Mouse (Mus musculus) kidney, embryonic 16.5 days (tissue): ENCODE measurements around the gene Gm20388. TPM values are rescaled to one million over a fixed set of nuclear protein-coding genes. Genes with fewer than 3 reads are reported as not detected.

Experiments
- ATAC-seq: fragments of 200-750 bp; cut with Nextera tagmentation; 2 replicates; pipeline ENCODE4 v1.8.0; 2017; ENCODE audit warnings: moderate TSS enrichment; ENCODE audit not compliant: low FRiP score, low TSS enrichment
- H3K27ac ChIP-seq: fragments of 300-500 bp; sonication (generic); 2 replicates; pipeline ENCODE4 v1.5.1; 2014; ENCODE audit warnings: low read length
- H3K27me3 ChIP-seq: fragments of 300-500 bp; sonication (generic); 2 replicates; pipeline ENCODE4 v1.6.1; 2014; ENCODE audit warnings: low read length, control low read depth, mixed read lengths; ENCODE audit not compliant: insufficient read depth
- H3K36me3 ChIP-seq: fragments of 300-500 bp; sonication (generic); 2 replicates; pipeline ENCODE4 v1.6.1; 2014; ENCODE audit warnings: low read length, control low read depth, mixed read lengths; ENCODE audit not compliant: insufficient read depth
- H3K4me1 ChIP-seq: fragments of 300-500 bp; sonication (generic); 2 replicates; pipeline ENCODE4 v1.6.1; 2014; ENCODE audit warnings: low read length, control low read depth, mixed read lengths; ENCODE audit not compliant: insufficient read depth
- H3K4me2 ChIP-seq: fragments of 300-500 bp; sonication (generic); replicated peaks from 2 replicates; pipeline ENCODE4 v1.6.1; 2014; ENCODE audit warnings: low read depth, low read length
- H3K4me3 ChIP-seq: fragments of 300-500 bp; sonication (generic); 2 replicates; pipeline ENCODE4 v1.5.1; 2014; ENCODE audit warnings: mild to moderate bottlenecking, low read length
- H3K9ac ChIP-seq: fragments of 300-500 bp; sonication (generic); replicated peaks from 2 replicates; pipeline ENCODE4 v1.6.1; 2014; ENCODE audit warnings: low read length
- H3K9me3 ChIP-seq: fragments of 300-500 bp; sonication (generic); 2 replicates; pipeline ENCODE4 v1.6.1; 2016; ENCODE audit warnings: low read length, control low read depth
- WGBS: fragments of 180-500 bp; shearing (Covaris S2); extraction: QIAGEN DNeasy Blood & Tissue Kit; methylation state at CpG from one replicate; pipeline ENCODE4 v1.1.7; 2014; 5-methylcytosine and 5-hydroxymethylcytosine counted together
- polyA plus RNA-seq: library from polyadenylated mRNA; unstranded; fragments of >200 nt; fragmentation: Nextera tagmentation; extraction: Ambion mirVana; gene quantifications from 2 replicates; pipeline ENCODE4 v1.2.1, GENCODE M21; 2015

The Gm20388 gene
- polyA plus RNA-seq, 1 experiment from 2014 or later = 7.7 TPM

GRCm38 (mm10) chr8:122784756-122785155 lies 2874.1 kb downstream of the Gm20388 start:
- Histone ChIP-seq H3K4me3 (no peak overlapping the region), H3K9me3 (no peaks in the 10 kb centered on the region), H3K27me3 (no peaks in the 10 kb centered on the region), H3K27ac (no peak overlapping the region), H3K9ac (no peak overlapping the region), H3K36me3 (peaks cover 19% of the 10 kb centered on the region; the same call in 1 of the 2 replicates), H3K4me2 (no peak overlapping the region), H3K4me1 (no peaks in the 10 kb centered on the region)
- ATAC-seq = no peak
- 79% methylated on average over 1 of the region's 1 CpGs for WGBS

GRCm38 (mm10) chr8:122789796-122790195 lies 2879.2 kb downstream of the Gm20388 start:
- Histone ChIP-seq H3K4me2 (no peak overlapping the region), H3K9ac (no peak overlapping the region), H3K36me3 (0 out of 2 replicates have a peak, but pooled peaks cover 5% of the 10 kb centered on the region), H3K27me3 (no peaks in the 10 kb centered on the region), H3K9me3 (no peaks in the 10 kb centered on the region), H3K4me3 (no peak overlapping the region), H3K4me1 (no peaks in the 10 kb centered on the region), H3K27ac (no peak overlapping the region)
- 93% methylated on average over 5 of the region's 5 CpGs for WGBS
- no peak for ATAC-seq

- H3K36me3 ChIP-seq = no peaks in the 10 kb centered on the region
- H3K27ac ChIP-seq = no peak overlapping the region
- H3K27me3 ChIP-seq = no peaks in the 10 kb centered on the region
- H3K9me3 ChIP-seq = no peaks in the 10 kb centered on the region
- H3K4me3 ChIP-seq = no peak overlapping the region
- no peaks in the 10 kb centered on the region for H3K4me1 ChIP-seq
- peak; percentile 70 for ATAC-seq
- no peak overlapping the region for H3K4me2 ChIP-seq
- WGBS = 73% methylated on average over 18 of the region's 18 CpGs
- no peak overlapping the region for H3K9ac ChIP-seq
Measured at GRCm38 (mm10) chr8:122793375-122794174, 2882.9 kb downstream of the Gm20388 start.

GRCm38 (mm10) chr8:122794175-122794454 lies 2883.5 kb downstream of the Gm20388 start:
- Histone ChIP-seq H3K4me3 (no peak overlapping the region), H3K9ac (0 out of 2 replicates have a peak overlapping the region, but pooled peaks have one; percentile 9), H3K36me3 (no peaks in the 10 kb centered on the region), H3K4me2 (no peak overlapping the region), H3K27ac (no peak overlapping the region), H3K27me3 (no peaks in the 10 kb centered on the region), H3K9me3 (no peaks in the 10 kb centered on the region), H3K4me1 (no peaks in the 10 kb centered on the region)
- ATAC-seq = no peak
- WGBS = 70% methylated on average over 5 of the region's 5 CpGs

- Histone ChIP-seq H3K36me3 (no peaks in the 10 kb centered on the region; the same call in 1 of the 2 replicates), H3K9ac (no peak overlapping the region), H3K4me1 (peaks cover 28% of the 10 kb centered on the region), H3K9me3 (no peaks in the 10 kb centered on the region), H3K4me3 (no peak overlapping the region), H3K4me2 (0 out of 2 replicates have a peak overlapping the region, but pooled peaks have one; percentile 5), H3K27ac (no peak overlapping the region), H3K27me3 (no peaks in the 10 kb centered on the region)
- no peak for ATAC-seq
- WGBS = 28% methylated on average over 15 of the region's 15 CpGs
Measured at GRCm38 (mm10) chr8:122803906-122804761, 2893.5 kb downstream of the Gm20388 start.

GRCm38 (mm10) chr8:122805349-122805748 lies 2894.7 kb downstream of the Gm20388 start:
- no peak overlapping the region for H3K27ac ChIP-seq
- H3K4me1 ChIP-seq = peaks cover 30% of the 10 kb centered on the region
- WGBS = 60% methylated on average over 3 of the region's 3 CpGs
- no peaks in the 10 kb centered on the region; the same call in 1 of the 2 replicates for H3K36me3 ChIP-seq
- H3K9me3 ChIP-seq = no peaks in the 10 kb centered on the region
- no peaks in the 10 kb centered on the region for H3K27me3 ChIP-seq
- no peak overlapping the region for H3K4me3 ChIP-seq
- ATAC-seq = 0 out of 2 replicates have a peak, but pooled peaks have one; percentile 15
- H3K4me2 ChIP-seq = no peak overlapping the region
- no peak overlapping the region for H3K9ac ChIP-seq

GRCm38 (mm10) chr8:122806956-122807538 lies 2896.4 kb downstream of the Gm20388 start:
- Histone ChIP-seq H3K4me3 (no peak overlapping the region), H3K9ac (no peak overlapping the region), H3K9me3 (no peaks in the 10 kb centered on the region), H3K4me2 (no peak overlapping the region), H3K4me1 (peaks cover 32% of the 10 kb centered on the region), H3K27ac (no peak overlapping the region), H3K36me3 (no peaks in the 10 kb centered on the region; the same call in 1 of the 2 replicates), H3K27me3 (no peaks in the 10 kb centered on the region)
- 41% methylated on average over 7 of the region's 7 CpGs for WGBS
- no peak for ATAC-seq

GRCm38 (mm10) chr8:122807907-122808306 lies 2897.3 kb downstream of the Gm20388 start:
- no peak for ATAC-seq
- Histone ChIP-seq H3K36me3 (no peaks in the 10 kb centered on the region; the same call in 1 of the 2 replicates), H3K27ac (no peak overlapping the region), H3K9ac (no peak overlapping the region), H3K9me3 (no peaks in the 10 kb centered on the region), H3K4me1 (peaks cover 32% of the 10 kb centered on the region), H3K27me3 (no peaks in the 10 kb centered on the region), H3K4me3 (no peak overlapping the region), H3K4me2 (no peak overlapping the region)
- WGBS = 89% methylated on average over 4 of the region's 4 CpGs

GRCm38 (mm10) chr8:122810376-122810775 lies 2899.7 kb downstream of the Gm20388 start:
- no peak overlapping the region for H3K4me3 ChIP-seq
- 44% methylated on average over 8 of the region's 8 CpGs for WGBS
- no peaks in the 10 kb centered on the region for H3K27me3 ChIP-seq
- peaks cover 17% of the 10 kb centered on the region; the same call in 1 of the 2 replicates for H3K4me1 ChIP-seq
- no peaks in the 10 kb centered on the region; the same call in 1 of the 2 replicates for H3K36me3 ChIP-seq
- no peak; the same call in 1 of the 2 replicates for ATAC-seq
- H3K9ac ChIP-seq = no peak overlapping the region
- H3K4me2 ChIP-seq = no peak overlapping the region
- H3K9me3 ChIP-seq = no peaks in the 10 kb centered on the region
- no peak overlapping the region for H3K27ac ChIP-seq
